Mouse (Mus musculus) gastrocnemius, postnatal 4 days (tissue): ENCODE data around the gene Krt80. TPM values are rescaled to one million over a fixed set of nuclear protein-coding genes. Genes with fewer than 3 reads are reported as not detected.

Experiments used
- DNase-seq, 2 experiments: peaks; one replicate each; pipeline ENCODE4 v3.0.0; 2021 to 2022; ENCODE audit warnings: low spot score in 2 of 2, mixed read lengths in 2 of 2
- long read RNA-seq, 2 experiments: library from polyadenylated mRNA; stranded (forward); transcript quantifications; one replicate each; pipeline ENCODE4 v2.0.0; 2021
- total RNA-seq, 2 experiments: library from RNA; stranded (reverse); gene quantifications; 2 replicates each; pipeline ENCODE4 v1.2.3; 2021

The Krt80 gene
- 1 to 10 TPM; 2.7 to 3.4 TPM for total RNA-seq
- long read RNA-seq, experiment 1, partial matches to known transcripts: 0 of 6 reads
- long read RNA-seq, experiment 1, other reads (novel, unspliced or antisense): 2 of 6 reads
- long read RNA-seq, experiment 2: 0 reads

GRCm38 (mm10) chr15:101370101-101370911, at the start of gene Krt80:
Gene Krt80, minus strand, starts transcription at chr15:101370162.
- peak; percentile 77 to 88 for DNase-seq

DNA sequence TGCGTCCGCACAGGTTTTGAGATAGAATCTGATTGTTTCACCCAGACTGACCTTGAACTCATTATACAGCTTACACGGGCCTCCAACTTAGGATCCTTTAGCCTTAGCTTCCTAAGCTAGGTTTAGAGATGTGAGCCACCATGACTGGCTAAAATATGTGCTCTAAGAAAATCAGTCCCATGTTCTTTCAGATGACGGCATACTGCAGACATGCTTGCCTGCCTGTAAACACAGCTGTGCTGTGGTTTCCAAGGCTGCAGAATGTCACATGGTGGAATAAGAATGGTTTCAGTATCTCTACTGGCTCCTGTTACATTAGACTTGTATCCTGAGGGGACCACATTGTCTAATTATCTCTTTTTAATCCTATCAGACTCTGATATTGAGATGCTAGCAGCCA, 49.0 kb upstream of the Krt80 start:
- DNase-seq: no peak

DNA sequence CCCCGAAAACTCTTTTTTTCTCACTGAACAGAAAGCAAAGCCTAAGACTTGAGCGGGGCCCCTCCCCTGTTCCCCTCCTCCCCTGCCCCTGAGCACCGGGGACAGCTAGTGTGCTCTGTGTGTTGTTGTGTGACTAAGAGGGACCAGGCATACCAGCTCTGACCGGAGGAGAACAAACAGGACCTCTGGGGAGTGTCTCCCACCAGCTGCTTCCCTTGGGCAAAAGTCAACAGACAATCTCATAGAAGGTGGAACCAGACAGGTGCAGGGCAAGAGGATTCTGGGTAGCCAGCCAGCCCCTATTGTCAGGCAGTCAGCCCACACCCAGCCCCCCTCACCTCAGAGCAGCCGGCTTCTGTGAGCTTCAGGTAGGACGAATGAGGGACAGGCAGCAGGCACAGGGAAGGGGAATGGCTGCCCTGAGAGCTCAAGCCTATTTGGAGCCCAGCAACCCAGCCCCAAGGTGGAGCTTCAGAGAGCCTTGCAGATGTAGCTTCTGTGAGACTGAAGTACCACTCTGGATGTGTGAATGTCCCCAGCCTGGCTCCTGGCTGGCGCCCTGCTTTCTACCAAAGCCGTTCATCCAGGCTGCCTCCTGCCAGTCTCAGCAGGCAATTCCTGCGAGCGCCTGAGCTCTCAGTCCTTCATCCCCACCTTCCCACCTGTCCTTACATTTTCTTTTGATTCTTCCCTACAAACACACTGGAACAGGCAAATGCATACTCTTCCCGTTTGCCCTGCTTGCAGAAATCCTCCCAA, 45.0 kb upstream of the Krt80 start:
- DNase-seq: no peak

DNA sequence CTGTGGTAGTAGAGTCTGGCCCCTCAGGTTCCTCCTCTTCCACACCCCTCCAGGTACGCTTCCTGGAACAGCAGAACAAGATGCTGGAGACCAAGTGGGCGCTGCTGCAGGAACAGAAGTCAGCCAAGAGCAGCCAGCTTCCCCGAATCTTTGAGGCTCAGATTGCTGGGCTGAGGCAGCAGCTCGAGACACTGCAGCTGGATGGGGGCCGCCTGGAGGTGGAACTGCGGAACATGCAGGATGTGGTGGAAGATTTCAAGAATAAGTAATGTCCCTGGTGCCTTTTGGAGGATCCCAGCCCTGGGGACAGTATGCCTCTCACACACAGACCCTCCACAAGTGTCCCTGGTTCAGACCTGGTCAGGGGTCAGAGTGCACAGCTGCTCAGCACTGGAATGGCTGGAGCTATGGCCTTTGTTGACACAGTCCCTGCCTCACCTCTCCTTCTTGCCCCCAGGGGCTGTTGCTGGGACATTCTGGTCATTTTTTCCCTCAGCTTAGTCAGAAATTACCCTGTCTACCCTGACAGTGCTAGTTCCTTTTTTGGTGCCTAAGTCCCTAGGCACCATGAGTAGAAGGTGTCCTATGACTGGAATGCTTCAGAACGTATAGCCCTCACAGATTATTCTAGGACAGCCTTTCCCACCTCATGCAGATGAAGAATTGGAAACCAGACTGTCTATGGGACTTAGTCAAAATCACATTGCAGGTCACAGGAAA, 44.1 kb upstream of the Krt80 start:
- peak in 1 of 2 experiments; percentile 32 for DNase-seq

DNA sequence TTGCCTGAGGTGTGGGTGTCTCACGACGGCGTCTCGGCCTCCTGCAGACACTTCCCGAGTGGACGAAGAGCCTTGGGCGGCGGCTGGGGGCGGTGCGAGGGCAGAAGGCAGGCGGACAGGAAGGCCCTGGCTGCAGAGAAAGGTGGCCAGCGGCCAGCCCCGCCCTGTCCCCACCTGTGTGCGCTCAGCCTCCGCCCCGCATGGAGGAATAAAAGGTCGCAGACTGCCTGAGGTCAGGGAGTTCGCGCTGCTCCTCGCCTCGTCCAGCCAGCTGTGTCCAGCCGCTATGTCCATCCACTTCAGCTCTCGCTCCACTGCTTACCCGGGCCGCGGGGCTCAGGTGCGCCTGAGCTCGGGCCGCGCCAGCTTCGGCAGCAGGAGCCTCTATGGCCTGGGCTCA, 42.2 kb upstream of the Krt80 start:
- no peak for DNase-seq

- no peak for DNase-seq
Observed at GRCm38 (mm10) chr15:101410775-101411174, 40.8 kb upstream of the Krt80 start, which contains the start of gene Krt7. Gene Krt7, plus strand, starts transcription at chr15:101411043.

GRCm38 (mm10) chr15:101398269-101398668, 28.3 kb upstream of the Krt80 start:
- no peak for DNase-seq

- no peak for DNase-seq
Observed at GRCm38 (mm10) chr15:101397683-101398082, 27.7 kb upstream of the Krt80 start.

DNA sequence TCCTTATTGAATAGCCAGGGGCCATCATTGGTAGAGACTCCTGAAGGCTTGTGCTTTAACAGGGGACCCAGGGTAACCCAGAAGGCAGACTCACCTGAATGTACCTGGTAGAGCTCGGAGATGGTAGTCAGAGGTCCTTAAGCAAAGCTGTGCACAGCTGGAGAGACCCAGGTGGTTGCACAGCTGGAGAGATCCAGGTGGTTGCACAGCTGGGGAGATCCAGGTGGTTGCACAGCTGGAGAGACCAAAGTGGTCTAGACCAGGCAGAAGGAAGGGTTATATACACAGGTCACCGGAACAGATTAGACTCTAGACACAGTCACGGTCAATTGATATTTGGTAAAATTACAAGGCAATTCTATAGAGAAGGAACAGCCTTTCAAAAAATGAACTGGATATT, 27.0 kb upstream of the Krt80 start:
- DNase-seq: no peak

DNA sequence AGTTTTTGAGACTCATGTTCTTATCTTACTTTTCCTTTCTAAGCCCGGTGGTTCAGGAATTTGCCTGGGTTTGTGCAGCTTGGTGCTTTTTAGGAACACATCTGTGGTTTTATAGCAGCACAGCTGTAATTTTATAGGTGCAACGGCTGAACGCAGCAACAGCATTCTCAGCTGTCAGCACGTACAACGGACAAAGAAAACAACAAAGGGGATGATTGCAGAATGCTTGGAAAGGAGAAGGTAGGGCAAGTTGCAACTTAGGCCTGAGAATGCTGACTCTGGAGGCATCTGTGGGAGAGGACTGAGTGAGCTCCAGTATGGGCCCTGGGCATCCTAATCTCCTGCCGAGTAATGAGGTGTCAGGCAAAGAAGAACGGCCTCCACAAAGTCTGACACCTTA, 26.5 kb upstream of the Krt80 start:
- no peak for DNase-seq

DNA sequence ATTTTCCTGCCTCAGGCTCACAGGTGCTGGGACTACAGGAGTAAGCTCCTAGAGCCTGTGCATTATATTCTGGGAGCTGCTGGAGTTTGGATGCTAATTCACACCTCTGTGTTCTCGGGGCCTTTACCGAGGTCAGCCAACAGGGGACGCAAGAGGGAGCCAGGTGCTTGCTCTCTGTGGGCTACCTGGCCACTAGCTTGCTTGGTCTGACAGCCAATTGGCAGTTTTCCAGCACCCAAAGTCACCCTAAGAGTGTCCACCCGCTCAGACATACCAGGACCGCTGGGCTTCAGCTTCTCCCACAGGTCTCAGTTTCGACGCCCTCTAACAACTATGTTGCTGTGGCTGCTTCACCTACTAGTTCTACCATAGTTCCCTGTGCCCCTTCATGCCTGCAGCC, 24.9 kb upstream of the Krt80 start:
- DNase-seq: no peak

- no peak for DNase-seq
Observed at GRCm38 (mm10) chr15:101392251-101392650, 22.3 kb upstream of the Krt80 start.

DNA sequence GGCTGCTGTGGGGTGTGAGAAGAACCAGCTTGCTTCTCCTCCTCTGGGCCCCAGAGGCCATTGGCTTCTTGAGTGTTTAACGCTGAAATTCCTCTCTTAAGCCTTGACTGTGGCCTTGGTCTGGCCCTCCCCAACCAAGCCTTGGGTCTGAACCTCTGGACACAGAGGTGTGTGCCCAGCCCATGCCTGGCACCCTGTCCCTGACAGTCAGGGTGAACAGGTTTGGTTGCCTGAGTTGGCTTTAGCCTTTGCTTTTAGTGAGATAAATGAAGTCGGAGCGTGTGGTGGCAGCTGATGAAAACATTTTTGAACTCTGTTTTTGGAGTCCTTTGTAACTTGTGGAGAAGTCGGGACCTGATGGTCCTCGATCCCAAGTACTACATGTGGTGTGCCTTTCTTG, 20.2 kb upstream of the Krt80 start:
- DNase-seq: no peak

GRCm38 (mm10) chr15:101388034-101388541, 18.1 kb upstream of the Krt80 start:
- peak in 1 of 2 experiments; percentile 25 for DNase-seq

- DNase-seq: no peak
Observed at GRCm38 (mm10) chr15:101387176-101387575, 17.2 kb upstream of the Krt80 start.

DNA sequence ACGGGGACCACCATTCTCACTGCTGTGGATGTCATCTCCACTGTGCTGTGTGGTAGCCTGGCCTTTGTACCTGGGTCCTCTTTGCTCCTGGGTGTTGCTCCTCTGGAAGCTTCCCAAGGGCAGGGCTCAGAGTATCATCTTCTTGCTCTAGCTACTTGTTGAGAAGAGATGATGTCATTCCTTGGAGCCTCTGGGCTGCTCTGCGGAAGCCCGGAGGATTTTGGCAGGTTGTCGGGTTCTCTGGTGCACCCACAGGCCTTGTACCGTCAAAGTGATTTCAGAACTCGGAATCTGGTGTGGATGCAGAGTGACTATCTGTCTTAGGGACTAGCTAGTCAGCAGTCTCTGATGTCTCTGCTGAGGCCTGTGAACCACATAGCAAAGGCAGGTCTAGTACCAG, 15.1 kb upstream of the Krt80 start:
- peak in 1 of 2 experiments; percentile 60 for DNase-seq

DNA sequence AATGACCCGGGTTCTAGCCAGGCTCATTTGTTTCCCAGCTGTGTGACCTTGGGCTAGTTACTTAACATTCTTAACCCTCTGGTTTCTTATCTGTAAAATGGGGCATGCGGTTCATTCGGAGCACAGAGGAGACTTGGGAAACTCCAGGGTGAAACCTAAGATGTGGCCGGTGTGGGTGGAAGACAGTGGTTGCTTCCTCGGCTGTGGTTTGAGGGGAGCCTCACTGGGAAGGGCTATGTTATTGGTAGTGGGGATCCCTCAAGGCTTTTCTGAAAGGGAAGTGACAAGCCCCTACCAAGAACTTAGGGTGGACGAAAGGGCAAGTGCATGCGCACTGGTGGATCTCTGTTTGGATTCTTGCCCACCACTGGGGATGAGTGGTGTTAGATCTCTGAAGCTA, 14.6 kb upstream of the Krt80 start:
- DNase-seq: no peak

DNA sequence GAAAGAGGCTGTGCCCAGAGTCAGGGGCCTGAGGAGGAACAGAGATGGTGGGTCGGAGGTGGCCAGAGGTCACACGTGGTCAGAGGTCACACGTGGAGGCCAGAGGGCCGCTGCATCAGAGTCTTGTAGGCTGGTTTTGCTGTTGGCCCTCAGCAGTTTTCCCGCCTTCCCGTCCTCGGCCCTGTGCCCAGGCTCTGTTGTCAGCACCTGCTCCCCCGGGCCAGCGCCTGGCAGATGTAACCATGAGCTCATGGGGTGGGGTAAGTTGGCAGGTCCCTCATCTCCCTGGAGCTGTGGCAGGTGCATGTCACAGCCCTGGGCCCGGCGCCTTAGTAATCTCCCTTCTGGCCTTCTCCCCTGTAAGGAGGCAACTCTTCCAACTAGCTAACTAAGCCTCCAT, 12.8 kb upstream of the Krt80 start:
- DNase-seq: peak; percentile 49 to 73

- peak in 1 of 2 experiments; percentile 53 for DNase-seq
Observed at GRCm38 (mm10) chr15:101381758-101382157, 11.8 kb upstream of the Krt80 start.

DNA sequence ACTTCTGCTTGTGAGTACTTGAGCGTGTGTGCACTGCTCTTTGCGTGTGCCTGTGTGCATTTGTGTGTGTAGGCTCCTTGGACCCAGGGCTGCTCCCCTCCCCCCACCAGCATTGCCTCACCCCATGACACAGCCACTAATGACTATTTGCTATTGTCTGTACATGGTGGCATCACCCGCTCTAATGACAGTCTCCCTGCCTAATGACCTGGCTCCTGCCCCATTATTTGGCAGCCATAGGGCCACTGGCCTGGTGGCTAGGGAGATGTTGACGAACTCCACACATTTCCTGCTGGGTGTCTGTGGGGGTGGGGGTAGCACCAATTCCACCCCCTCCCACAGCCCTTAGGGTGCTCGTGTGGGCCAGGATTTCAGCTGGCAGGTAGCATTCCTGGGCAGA, 8.7 kb upstream of the Krt80 start:
- no peak for DNase-seq

DNA sequence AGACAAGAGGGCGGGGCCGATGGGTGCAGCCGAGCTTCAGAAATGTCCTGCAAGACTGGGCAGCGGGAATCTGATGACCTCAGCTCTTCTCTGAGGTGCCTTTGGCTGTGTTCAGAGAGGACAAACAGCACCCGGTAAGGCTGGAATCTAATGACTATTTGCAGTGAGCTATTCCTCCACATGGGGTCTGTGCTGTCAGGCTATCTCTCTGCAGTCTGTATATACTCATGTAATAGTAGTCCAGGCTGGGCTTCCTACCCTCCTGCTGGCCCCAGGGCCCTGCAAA, 6.8 kb upstream of the Krt80 start:
- no peak for DNase-seq
